Mouse (Mus musculus): ENCODE measurements at regions not wholly inside any gene's neighbourhood (a gene's known extent, or its start where the extent isn't known, plus 50 kb on each side); places are given as distances from the start of the nearest gene placed in this dataset.
"Not testable (repeated sequence)": the region's sequence is repeated elsewhere in the genome, so short reads cannot be mapped to it uniquely, and the experiment has no call there.

DNA sequence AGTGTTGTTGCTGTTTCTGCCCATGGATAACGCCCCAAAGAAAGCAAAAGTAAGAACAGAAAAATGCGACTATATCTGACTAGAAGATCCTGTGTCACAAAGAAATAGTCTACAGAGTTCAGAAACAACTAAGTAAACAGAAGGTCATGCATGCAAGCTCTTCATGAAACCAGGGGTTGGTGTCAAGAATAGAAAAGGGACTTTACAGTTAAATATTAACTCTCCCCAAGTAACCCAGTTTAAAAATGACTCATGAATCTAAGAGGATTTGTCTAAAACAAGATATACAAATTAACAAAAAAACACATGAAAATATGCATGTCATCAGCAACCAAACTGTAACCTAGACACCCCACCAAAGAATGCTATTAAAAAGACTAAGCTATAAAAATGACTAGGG, 381.4 kb upstream of the Ptger4 start:
- no peak for DNase-seq (ENCODE audit: low spot score in 2 of 2)

- DNase-seq (ENCODE audit: low spot score in 2 of 2), result no peak
Measured at GRCm38 (mm10) chr15:5646673-5647072, 402.7 kb upstream of the Ptger4 start.

DNA sequence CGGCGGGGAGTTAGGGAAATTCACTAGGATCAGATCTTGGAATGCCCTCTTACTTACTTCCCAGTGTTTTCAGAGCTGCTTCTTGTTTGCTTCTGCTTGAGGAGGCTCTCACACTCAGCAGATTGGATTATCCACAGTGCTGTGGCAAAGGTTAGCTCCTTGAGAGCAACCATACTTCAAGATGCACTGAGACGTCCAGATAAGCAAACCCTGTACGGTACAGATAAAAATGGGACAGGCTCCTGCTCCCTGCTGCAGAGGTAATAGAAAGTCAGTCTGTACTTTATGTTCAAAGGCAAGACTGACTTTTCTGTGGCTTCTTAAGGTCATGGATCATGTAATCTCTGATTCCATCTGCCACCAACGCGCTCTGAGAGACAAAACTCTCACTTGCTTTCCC, 414.8 kb upstream of the Ptger4 start:
- no peak for DNase-seq (ENCODE audit: low spot score in 2 of 2)

DNA sequence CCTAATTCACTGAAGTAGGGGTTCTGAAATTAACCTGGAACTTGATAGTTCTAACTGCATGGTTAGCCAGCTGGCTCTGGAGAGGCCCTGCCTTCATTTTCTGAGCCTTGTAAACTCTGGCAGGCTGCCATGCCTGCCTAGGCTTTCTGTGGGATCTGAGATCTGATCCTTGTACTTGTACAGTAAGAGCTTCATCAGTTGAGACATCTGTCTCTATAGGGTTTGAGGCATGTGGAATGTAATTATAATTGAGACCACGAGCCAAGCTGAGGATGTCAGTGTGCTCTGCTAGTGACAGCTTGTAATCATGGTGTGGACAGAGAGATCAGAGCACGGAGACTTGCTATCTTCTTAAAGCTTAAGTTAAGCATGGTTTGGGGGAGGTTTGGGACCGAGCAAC, 416.8 kb upstream of the Ptger4 start:
- DNase-seq (ENCODE audit: low spot score in 2 of 2), result no peak

DNA sequence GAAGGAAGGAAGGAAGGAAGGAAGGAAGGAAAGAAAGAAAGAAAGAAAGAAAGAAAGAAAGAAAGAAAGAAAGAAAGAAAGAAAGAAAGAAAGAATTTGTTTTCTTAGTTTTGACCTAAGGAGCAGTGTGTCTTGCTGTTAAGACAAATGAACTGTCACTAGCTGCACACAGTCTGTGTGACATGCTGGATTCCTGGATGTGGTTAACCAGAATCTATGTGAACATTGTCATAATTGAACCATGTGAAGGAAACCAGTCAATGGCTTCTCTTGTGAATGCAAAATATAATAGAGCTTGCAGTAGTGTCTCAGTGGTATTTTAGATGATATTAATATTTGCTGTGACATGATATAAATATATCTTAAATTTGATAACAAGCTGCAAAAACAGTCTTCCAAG, 427.8 kb upstream of the Ptger4 start:
- no peak for DNase-seq (ENCODE audit: low spot score in 2 of 2)

DNA sequence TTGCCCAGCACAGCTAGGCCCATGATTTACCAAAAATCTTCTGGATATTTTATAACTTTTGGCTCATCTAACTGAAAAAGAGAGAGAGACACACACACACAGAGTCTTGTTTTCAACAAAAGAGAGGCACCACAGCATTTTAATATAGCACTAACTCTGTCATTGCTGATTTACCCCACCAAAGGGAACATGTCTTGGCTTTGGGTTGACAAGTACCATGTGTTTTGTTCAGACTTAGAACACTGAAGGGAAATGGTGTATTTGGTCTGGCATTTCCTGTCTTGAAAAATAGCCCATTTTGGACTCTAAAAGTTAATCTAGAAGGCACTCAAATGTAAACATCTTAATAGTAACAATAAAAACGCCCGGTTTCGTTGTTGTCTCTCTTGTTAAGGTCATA, 432.7 kb upstream of the Ptger4 start:
- DNase-seq (ENCODE audit: low spot score in 2 of 2), result no peak

DNA sequence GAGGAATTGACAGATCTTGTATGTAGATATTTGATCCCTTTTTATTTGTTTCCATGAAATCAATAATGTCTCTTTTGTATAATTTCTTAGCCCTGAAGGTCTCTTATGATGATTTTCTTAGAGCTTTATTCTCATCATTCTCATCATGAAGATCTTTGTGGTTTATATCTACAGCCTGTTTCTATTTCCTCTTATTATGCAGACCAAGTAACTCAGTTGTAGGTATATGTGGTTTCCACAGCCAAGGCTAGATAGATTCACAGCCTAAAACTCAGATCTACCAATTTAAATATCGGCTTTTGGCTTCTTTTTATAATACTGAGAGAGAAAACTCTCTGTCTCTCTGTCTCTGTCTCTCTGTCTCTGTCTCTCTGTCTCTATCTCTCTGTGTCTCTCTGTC, 449.8 kb upstream of the Ptger4 start:
- DNase-seq (ENCODE audit: low spot score in 2 of 2), result no peak

DNA sequence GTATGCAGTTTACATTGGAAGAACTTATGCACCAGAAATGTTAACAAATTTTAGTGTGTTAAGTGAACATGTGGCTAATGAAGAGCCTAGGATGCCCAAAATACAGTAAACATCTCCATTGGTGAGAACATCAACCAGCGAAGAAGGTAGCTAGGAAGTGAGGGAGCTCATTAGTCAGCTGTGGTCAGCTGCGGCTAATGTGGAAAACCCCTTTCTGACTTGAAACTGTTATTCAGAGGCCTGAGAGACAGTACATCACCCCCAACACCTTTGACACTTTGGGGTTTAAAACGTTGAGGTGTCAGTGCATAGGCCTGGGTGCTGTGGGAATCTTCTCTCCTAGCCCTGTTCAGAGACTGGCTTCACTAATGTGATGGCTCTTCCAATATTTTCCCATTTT, 451.0 kb upstream of the Ptger4 start:
- DNase-seq (ENCODE audit: low spot score in 2 of 2), result no peak

GRCm38 (mm10) chr15:5708454-5708853, 464.5 kb upstream of the Ptger4 start:
- DNase-seq (ENCODE audit: low spot score in 2 of 2), result no peak

DNA sequence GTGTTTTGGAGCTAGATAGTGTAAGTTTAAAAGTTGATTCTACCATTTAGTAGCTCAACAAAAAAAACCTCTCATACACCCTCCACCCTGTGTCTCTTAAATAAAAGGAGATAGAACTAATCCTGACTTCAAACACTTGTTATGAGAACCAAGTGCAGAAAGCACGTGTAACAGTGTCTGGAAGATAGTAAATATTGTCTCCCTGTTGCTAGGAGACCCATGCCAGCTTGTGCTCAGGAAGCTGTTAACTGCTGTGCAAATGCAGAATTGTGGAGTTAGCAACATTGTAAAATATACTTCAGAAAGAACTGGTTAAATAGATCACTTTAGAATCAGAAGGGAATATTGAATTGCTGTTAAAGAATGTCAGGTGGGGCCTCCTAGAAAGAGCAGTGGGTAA, 496.7 kb upstream of the Ptger4 start:
- DNase-seq (ENCODE audit: low spot score in 2 of 2), result no peak

DNA sequence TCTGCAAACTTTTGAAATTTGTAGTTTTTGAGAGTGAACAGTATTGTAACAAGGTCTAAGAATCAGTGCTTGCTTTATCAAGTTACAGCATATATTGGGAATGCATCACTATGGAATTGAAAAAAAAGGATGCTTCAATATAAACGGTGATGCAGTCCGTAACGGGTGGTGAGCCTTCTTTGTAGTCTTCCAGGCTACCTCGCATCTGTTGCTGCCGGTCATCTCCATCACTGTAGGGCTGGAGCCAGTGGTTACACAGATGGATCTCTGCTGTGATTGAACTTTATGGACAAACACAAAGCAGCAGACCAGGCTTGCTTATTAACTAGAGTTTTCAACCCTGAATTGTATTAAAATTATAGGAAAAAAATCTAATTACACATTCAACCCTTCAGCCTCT, 499.9 kb upstream of the Ptger4 start:
- no peak for DNase-seq (ENCODE audit: low spot score in 2 of 2)

GRCm38 (mm10) chr15:5758690-5759089, 514.7 kb upstream of the Ptger4 start:
- no peak for DNase-seq (ENCODE audit: low spot score in 2 of 2)

DNA sequence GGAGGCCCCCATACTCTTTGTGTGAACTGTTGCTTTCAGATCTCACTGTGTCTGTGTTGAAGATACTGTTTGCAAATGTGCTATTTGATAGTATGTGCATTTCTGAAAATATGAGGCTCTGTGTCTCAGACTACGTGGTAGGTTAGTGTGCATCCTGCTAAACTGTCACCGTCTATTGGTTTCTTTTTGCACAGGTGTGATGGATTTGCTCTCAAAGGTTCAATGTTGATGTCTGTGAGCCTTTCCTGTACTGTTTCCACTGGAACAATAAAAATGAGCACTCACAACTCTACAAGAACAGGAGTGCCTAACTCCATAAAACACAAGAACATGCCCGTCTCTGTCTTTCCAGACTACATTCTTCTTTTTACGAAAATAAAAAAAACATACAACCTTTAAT, 518.2 kb upstream of the Ptger4 start:
- no peak for DNase-seq (ENCODE audit: low spot score in 2 of 2)

DNA sequence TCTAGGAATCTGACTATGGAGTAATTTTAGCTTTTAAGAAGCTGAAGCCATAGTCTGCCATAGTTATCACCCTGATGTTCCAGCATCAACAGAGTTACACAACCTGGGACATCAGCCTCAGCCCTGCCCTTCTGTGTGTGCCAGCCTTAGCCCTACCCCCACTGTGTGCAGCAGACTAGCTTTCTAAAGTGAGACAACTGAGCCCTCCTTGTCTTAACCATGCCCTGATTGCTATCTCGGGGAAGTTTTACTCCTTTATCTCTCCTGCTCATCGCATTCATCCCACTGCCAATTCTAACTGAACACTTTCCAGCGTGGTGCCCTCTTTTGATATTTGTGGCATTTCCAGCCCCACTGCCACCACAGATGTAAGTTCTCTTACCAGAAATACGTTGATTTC, 522.5 kb upstream of the Dab2 start:
- DNase-seq (ENCODE audit: low spot score in 2 of 2), result no peak

GRCm38 (mm10) chr15:5799917-5800316, 499.7 kb upstream of the Dab2 start:
- no peak for DNase-seq (ENCODE audit: low spot score in 2 of 2)

DNA sequence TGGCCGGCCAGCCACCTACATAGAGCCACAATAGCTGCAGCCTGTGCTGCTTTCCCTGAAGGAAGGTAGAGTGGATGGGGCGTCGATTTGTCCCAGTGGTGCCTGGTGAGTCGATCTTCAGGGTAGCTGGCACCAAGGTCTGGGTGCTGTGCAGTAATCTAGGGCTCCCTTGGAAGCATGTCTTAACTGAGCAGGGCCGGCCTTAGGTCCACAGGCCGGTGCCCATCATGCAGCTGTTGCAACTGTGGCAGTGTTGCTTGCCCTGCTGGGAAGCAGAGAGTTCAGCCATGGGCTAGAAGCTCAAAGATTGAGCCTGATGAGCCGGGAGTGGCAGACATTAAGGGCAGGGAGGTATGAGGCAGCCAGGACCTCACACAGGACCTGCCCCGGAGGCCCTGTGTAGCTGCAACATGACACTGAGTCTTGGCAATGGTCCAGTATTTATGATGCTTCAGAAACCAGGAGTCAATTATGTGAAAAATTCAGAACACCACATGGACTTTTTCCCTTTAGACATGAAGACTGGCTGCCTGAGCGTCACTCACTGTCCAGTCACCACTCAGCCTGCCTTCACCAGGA, 488.3 kb upstream of the Dab2 start:
- DNase-seq (ENCODE audit: low spot score in 2 of 2), result no peak

GRCm38 (mm10) chr15:5811958-5812357, 487.6 kb upstream of the Dab2 start:
- no peak for DNase-seq (ENCODE audit: low spot score in 2 of 2)

GRCm38 (mm10) chr15:5817901-5818576, 481.5 kb upstream of the Dab2 start:
- no peak for DNase-seq (ENCODE audit: low spot score in 2 of 2)

DNA sequence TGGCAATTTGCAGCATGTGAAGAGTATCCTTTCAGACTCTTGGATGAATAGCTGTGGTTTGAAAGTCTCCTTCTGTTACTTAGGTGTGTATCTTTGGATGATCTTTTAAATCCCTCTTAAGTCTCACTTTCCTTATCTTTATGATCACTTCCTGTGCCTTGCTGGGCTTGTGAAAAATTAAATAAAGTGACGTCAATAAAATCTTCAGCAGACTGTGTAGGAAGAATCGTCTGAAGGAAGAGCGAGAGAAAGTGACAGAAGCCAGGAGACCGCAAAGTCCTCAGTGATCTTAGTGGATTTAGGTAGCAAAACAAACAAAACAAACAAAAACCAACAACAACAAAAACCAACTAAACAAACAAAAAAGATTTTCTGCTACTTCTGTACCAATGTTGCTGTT, 459.6 kb upstream of the Dab2 start:
- DNase-seq (ENCODE audit: low spot score in 2 of 2), result no peak

DNA sequence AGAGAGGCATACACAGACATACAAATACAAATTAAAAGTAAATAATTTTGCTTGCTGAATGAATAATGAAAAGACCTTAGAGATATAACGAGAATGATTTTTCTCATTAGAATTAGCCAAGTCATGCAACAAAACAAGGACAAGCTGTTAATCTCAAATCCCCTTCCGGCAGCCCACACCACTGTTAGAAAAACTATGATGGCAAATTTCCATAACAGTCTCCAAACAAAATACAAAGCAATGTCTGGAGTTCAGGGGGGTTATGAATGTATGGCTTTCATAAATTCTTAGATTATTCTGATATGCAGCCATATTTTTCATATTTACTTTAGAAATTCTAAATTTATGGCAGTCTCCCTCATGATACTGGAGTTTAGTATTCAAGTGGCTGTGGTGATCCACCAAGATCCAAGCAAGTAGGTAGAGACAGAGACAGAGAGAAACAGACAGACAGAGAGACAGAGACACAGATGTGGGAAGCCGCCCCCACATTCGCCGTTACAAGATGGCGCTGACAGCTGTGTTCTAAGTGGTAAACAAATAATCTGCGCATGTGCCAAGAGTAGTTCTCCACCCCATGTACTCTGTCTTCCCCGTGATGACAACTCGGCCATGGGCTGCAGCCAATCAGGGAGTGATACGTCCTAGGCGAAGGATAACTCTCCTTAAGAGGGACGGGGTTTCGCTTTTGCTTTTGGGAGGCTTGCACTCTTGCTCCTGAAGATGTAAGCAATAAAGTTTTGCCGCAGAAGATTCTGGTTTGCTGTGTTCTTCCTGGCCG, 458.0 kb upstream of the Dab2 start:
- DNase-seq (ENCODE audit: low spot score in 2 of 2), result not testable (repeated sequence)

GRCm38 (mm10) chr15:5846571-5846970, 453.0 kb upstream of the Dab2 start:
- DNase-seq (ENCODE audit: low spot score in 2 of 2), result no peak

- DNase-seq (ENCODE audit: low spot score in 2 of 2), result no peak
Measured at GRCm38 (mm10) chr15:5847413-5848100, 452.0 kb upstream of the Dab2 start.

- DNase-seq (ENCODE audit: low spot score in 2 of 2), result no peak
Measured at GRCm38 (mm10) chr15:5852523-5852922, 447.1 kb upstream of the Dab2 start.
